Mouse (Mus musculus) gastrocnemius, postnatal 36 days (tissue): ENCODE measurements around the gene Ski. TPM values are rescaled to one million over a fixed set of nuclear protein-coding genes. Genes with fewer than 3 reads are reported as not detected.

Experiments used
- DNase-seq, 2 experiments: peaks; one replicate each; pipeline ENCODE4 v3.0.0; 2022
- intact Hi-C: fragments of 180-260 bp; cut with DNase I; formaldehyde crosslinking; loops from one replicate; pipeline ENCODE4 v1.15.1; 2025
- total RNA-seq, 2 experiments: library from RNA; stranded (reverse); gene quantifications; 2 replicates each; pipeline ENCODE4 v1.2.3; 2021

The Ski gene
- total RNA-seq, 2 experiments from 2014 or later: 28.7 to 30.2 TPM

- DNase-seq: no peak
- intact Hi-C loops: no loop called here
Observed at GRCm38 (mm10) chr4:155118278-155118677, 104.1 kb downstream of the Ski start.

- intact Hi-C loops: no loop called here
- DNase-seq: no peak
Observed at GRCm38 (mm10) chr4:155117396-155117978, 104.9 kb downstream of the Ski start.

GRCm38 (mm10) chr4:155116607-155117006 is 105.8 kb downstream of the Ski start:
- no peak for DNase-seq
- intact Hi-C loops: no loop called here

GRCm38 (mm10) chr4:155113766-155114410 is 108.5 kb downstream of the Ski start:
- intact Hi-C loops: loop anchor here (5.0 kb wide), 1 partner anchor 138 kb away; no protein-coding TSS in a partner anchor
- no peak for DNase-seq

- intact Hi-C loops: loop anchor here (10.0 kb wide), 1 partner anchor 505 kb away; no protein-coding TSS in a partner anchor
- no peak for DNase-seq
Observed at GRCm38 (mm10) chr4:155109471-155109870, 112.9 kb downstream of the Ski start.

- DNase-seq: no peak
- intact Hi-C loops: loop anchor here (10.0 kb wide), 1 partner anchor 507 kb away; no protein-coding TSS in a partner anchor
Observed at GRCm38 (mm10) chr4:155107886-155108285, 114.5 kb downstream of the Ski start.

Other genes with a start within 250 kb of the Ski start
- gene Plch2, start 165.8 kb downstream of the Ski start, total RNA-seq: under 1 TPM; 0.26 to 0.47 TPM
- 10 to 100 TPM; 11.9 to 13.2 TPM for gene Pex10, start 155.6 kb downstream of the Ski start, total RNA-seq
- 10 to 100 TPM; 46.1 to 50.3 TPM for gene Rer1, start 136.2 kb downstream of the Ski start, total RNA-seq
- gene Morn1, start 136.0 kb downstream of the Ski start, total RNA-seq: 1 to 10 TPM; 1.5 to 1.8 TPM
- 1 to 10 TPM; 3.1 to 4.7 TPM for gene Faap20, start 27.2 kb upstream of the Ski start, total RNA-seq
- 1 to 10 TPM in 1 of 2 experiments, under 1 TPM in 1; 0.87 to 1.2 TPM for gene Prkcz, start 138.8 kb upstream of the Ski start, total RNA-seq
- under 1 TPM; 0.23 to 0.25 TPM for gene Gabrd, start 175.5 kb upstream of the Ski start, total RNA-seq
- under 1 TPM; 0.15 to 0.38 TPM for gene Cfap74, start 186.6 kb upstream of the Ski start, total RNA-seq
- gene Tmem52, start 246.5 kb upstream of the Ski start, total RNA-seq: 100 to 1,000 TPM; 245 to 257 TPM